Mouse (Mus musculus) liver, adult 2 months (tissue): ENCODE measurements at regions not wholly inside any gene's neighbourhood (a gene's known extent, or its start where the extent isn't known, plus 50 kb on each side); places are given as distances from the start of the nearest gene placed in this dataset.

ENCODE experiments used
- DNase-seq: peaks from one replicate; pipeline ENCODE4 v3.0.0-alpha.2; 2011; ENCODE audit warnings: low read depth, low spot score; ENCODE audit errors: extremely low read depth
- H3K27ac ChIP-seq: fragments of 200-500 bp; replicated peaks from 2 replicates; pipeline ENCODE4 v1.5.1; 2012; ENCODE audit warnings: low read depth, mild to moderate bottlenecking, control low read depth, inconsistent platforms, low read length; ENCODE audit not compliant: insufficient read depth
- H3K27me3 ChIP-seq: fragments of 200-500 bp; 2 replicates; pipeline ENCODE4 v1.6.1; 2012; ENCODE audit warnings: mild to moderate bottlenecking, moderate library complexity, low read length, inconsistent platforms; ENCODE audit not compliant: control insufficient read depth, insufficient read depth
- H3K36me3 ChIP-seq: fragments of 200-500 bp; 2 replicates; pipeline ENCODE4 v1.6.1; 2012; ENCODE audit warnings: low read length, inconsistent platforms; ENCODE audit not compliant: control insufficient read depth, insufficient read depth
- H3K4me1 ChIP-seq: fragments of 200-500 bp; 2 replicates; pipeline ENCODE4 v1.6.1; 2011; ENCODE audit warnings: low read length; ENCODE audit not compliant: control insufficient read depth, insufficient read depth
- H3K4me3 ChIP-seq: fragments of 200-500 bp; 2 replicates; pipeline ENCODE4 v1.5.1; 2011; ENCODE audit warnings: low read depth, mild to moderate bottlenecking, control low read depth, low read length, moderate library complexity; ENCODE audit not compliant: insufficient read depth
- H3K79me2 ChIP-seq: fragments of 200-500 bp; 2 replicates; pipeline ENCODE4 v1.6.1; 2012; ENCODE audit warnings: inconsistent platforms, mild to moderate bottlenecking, low read length, moderate library complexity; ENCODE audit not compliant: control insufficient read depth, insufficient read depth
- H3K9ac ChIP-seq: fragments of 200-500 bp; 2 replicates; pipeline ENCODE4 v1.6.1; 2012; ENCODE audit warnings: low read depth, mild to moderate bottlenecking, control low read depth, inconsistent platforms, low read length
- CTCF ChIP-seq: fragments of 200-500 bp; IDR thresholded peaks from 2 replicates; pipeline ENCODE4 v1.5.1; 2011; ENCODE audit warnings: low read depth, low read length, control low read depth
- POLR2A ChIP-seq: fragments of 200-500 bp; IDR thresholded peaks from 2 replicates; pipeline ENCODE4 v1.6.1; 2011; ENCODE audit warnings: low read length, control low read depth; ENCODE audit not compliant: insufficient read depth; ENCODE audit errors: extremely low read depth
- WGBS: fragments of 180-500 bp; shearing (Covaris S2); methylation state at CpG from one replicate; pipeline ENCODE4 v1.1.7; 2018; 5-methylcytosine and 5-hydroxymethylcytosine counted together

GRCm38 (mm10) chr8:35125179-35125578 lies 640.4 kb upstream of the Gm19410 start:
- Histone ChIP-seq H3K9ac (no peak overlapping the region), H3K79me2 (no peaks in the 10 kb centered on the region), H3K4me1 (peaks cover 5% of the 10 kb centered on the region), H3K4me3 (no peak overlapping the region), H3K27ac (no peak overlapping the region), H3K36me3 (no peaks in the 10 kb centered on the region), H3K27me3 (no peaks in the 10 kb centered on the region)
- no peak for DNase-seq
- TF ChIP-seq CTCF (no peak), POLR2A (no peak)
- WGBS, result 92% methylated on average over 3 of the region's 3 CpGs

GRCm38 (mm10) chr8:35132281-35132680 lies 633.3 kb upstream of the Gm19410 start:
- Histone ChIP-seq H3K79me2 (no peaks in the 10 kb centered on the region), H3K4me1 (no peaks in the 10 kb centered on the region), H3K27me3 (no peaks in the 10 kb centered on the region), H3K4me3 (no peak overlapping the region), H3K36me3 (no peaks in the 10 kb centered on the region), H3K27ac (no peak overlapping the region), H3K9ac (no peak overlapping the region)
- WGBS, result 86% methylated on average over 1 of the region's 1 CpGs
- no peak for TF ChIP-seq POLR2A
- DNase-seq, result no peak

- H3K27me3 ChIP-seq, result no peaks in the 10 kb centered on the region
- H3K79me2 ChIP-seq, result no peaks in the 10 kb centered on the region
- no peak overlapping the region for H3K9ac ChIP-seq
- H3K4me3 ChIP-seq, result no peak overlapping the region
- H3K4me1 ChIP-seq, result no peaks in the 10 kb centered on the region
- no peaks in the 10 kb centered on the region for H3K36me3 ChIP-seq
- no peak overlapping the region for H3K27ac ChIP-seq
- no peak for DNase-seq
- TF ChIP-seq POLR2A (no peak), CTCF (no peak)
- 85% methylated on average over 7 of the region's 7 CpGs for WGBS
Observed at GRCm38 (mm10) chr8:35135630-35136029, 630.0 kb upstream of the Gm19410 start.

- Histone ChIP-seq H3K36me3 (no peaks in the 10 kb centered on the region), H3K79me2 (no peaks in the 10 kb centered on the region), H3K27ac (no peak overlapping the region), H3K9ac (no peak overlapping the region), H3K27me3 (no peaks in the 10 kb centered on the region), H3K4me1 (no peaks in the 10 kb centered on the region), H3K4me3 (no peak overlapping the region)
- peak; percentile 6 for DNase-seq
- TF ChIP-seq POLR2A, result no peak
- no peak for TF ChIP-seq CTCF
- 83% methylated on average over 3 of the region's 3 CpGs for WGBS
Observed at GRCm38 (mm10) chr8:35136643-35137042, 628.9 kb upstream of the Gm19410 start.

- no peaks in the 10 kb centered on the region for H3K79me2 ChIP-seq
- no peak overlapping the region for H3K4me3 ChIP-seq
- H3K4me1 ChIP-seq, result no peaks in the 10 kb centered on the region
- no peak overlapping the region for H3K9ac ChIP-seq
- no peaks in the 10 kb centered on the region for H3K36me3 ChIP-seq
- no peak overlapping the region for H3K27ac ChIP-seq
- TF ChIP-seq POLR2A, result no peak
- no peak for TF ChIP-seq CTCF
- no peaks in the 10 kb centered on the region for H3K27me3 ChIP-seq
- 82% methylated on average over 1 of the region's 1 CpGs for WGBS
- DNase-seq, result no peak
Observed at GRCm38 (mm10) chr8:35140775-35141174, 624.8 kb upstream of the Gm19410 start.

- no peaks in the 10 kb centered on the region for H3K4me1 ChIP-seq
- no peaks in the 10 kb centered on the region for H3K27me3 ChIP-seq
- no peaks in the 10 kb centered on the region for H3K79me2 ChIP-seq
- H3K9ac ChIP-seq, result no peak overlapping the region
- no peak for DNase-seq
- H3K27ac ChIP-seq, result no peak overlapping the region
- 54% methylated on average over 8 of the region's 8 CpGs for WGBS
- no peaks in the 10 kb centered on the region for H3K36me3 ChIP-seq
- H3K4me3 ChIP-seq, result no peak overlapping the region
- no peak for TF ChIP-seq POLR2A
- no peak for TF ChIP-seq CTCF
Observed at GRCm38 (mm10) chr8:35143018-35143656, 622.5 kb upstream of the Gm19410 start.
